Mouse (Mus musculus): Measurements from ENCODE around the gene Ttn. TPM values are rescaled to one million over a fixed set of nuclear protein-coding genes. Genes with fewer than 3 reads are reported as not detected.

Ttn gene
- 1.9 TPM for polyA plus RNA-seq (2015; fragmentation: Illumina TruSeq; extraction: RNeasy Lipid Tissue Mini Kit (QIAGEN cat#74804); ENCODE audit: insufficient read depth, low replicate concordance)

DNA sequence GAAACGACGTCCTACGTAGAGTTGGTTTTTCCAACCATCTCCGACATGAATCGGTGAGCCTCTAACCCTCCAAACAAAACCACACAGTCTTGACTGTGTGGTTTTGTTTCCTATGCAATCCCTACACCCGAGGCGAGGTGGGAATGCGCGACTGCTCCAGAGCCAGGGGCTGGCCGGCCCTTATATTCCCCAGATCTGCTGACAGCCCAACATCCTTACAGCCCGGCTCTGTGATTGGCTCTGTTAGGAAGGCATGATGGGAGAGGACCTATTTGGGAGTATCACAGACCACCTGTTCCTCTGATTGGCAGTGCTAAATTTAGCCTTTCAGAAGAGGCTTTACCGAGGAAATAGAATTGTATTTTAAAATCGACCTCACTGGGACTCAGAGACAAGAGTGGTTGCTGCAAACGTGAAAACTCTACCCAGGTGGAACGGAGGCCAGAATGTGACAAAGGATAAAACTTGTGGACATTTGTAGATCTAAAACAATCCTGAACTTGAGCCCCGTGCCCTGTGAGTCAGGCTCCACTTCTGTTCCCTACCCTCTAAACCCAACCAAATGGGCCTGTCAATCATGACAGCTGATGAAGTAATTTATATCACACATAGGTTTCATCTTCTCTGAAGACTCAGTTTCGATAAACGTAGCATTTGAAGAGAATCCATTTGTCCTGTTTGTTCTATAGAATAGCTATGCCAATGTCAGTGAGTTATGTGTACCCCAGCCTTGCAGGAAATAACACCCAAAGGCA, at the start of gene Ttn:
TSS of gene Ttn (minus strand) at position 157 of the 755 bp plus-strand sequence.

GRCm38 (mm10) chr2:76674725-76675427, 307.5 kb downstream of the Ttn start, which contains the start of gene Plekha3:
Plekha3 (plus strand) TSS chr2:76675281.

DNA sequence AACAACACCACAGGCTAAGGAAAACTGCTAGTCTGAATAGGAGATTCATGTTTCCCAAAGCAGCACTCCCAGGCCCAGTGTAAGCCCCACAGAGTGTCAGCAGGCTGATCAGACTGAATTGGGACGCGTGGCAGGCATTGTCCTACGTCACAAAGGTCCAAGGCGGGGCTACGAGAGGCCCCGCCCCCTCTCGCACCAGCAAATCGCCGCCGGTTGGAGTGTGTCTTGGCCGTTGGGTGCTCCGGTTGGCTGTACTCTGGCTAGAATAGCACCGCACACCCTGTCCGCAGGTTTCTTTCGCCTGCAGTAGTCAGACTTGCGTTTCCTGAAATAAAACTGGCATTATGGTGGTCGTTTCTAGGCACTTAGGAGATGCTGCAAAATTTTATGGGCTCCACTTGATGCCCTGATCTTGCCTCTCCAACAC, 309.4 kb downstream of the Ttn start, which contains the start of gene Fkbp7:
TSS of gene Fkbp7 (minus strand) at position 151 of the 427 bp plus-strand sequence.

Other genes starting within 250 kb of the Ttn start
- gene Ccdc141, start 188.1 kb upstream of the Ttn start, polyA plus RNA-seq (2015; fragmentation: Illumina TruSeq; extraction: RNeasy Lipid Tissue Mini Kit (QIAGEN cat#74804); ENCODE audit: insufficient read depth, low replicate concordance): 2.1 TPM

Data from spleen, adult 10 weeks (tissue).